Mouse (Mus musculus) limb, embryonic 10.5 days (tissue): Measurements from ENCODE around the gene Qtrt1. TPM values are rescaled to one million over a fixed set of nuclear protein-coding genes. Genes with fewer than 3 reads are reported as not detected.

Experiments
- DNase-seq: peaks from one replicate; pipeline ENCODE4 v3.0.0-alpha.2; 2017; ENCODE audit warnings: low spot score
- H3K27ac ChIP-seq: fragments of 300-500 bp; sonication (generic); 2 replicates; pipeline ENCODE4 v1.5.1; 2016; ENCODE audit warnings: mild to moderate bottlenecking
- H3K27me3 ChIP-seq: fragments of 300-500 bp; sonication (generic); 2 replicates; pipeline ENCODE4 v1.6.1; 2016; ENCODE audit warnings: low read depth, mild to moderate bottlenecking; ENCODE audit not compliant: poor library complexity, severe bottlenecking
- H3K36me3 ChIP-seq: fragments of 300-500 bp; sonication (generic); 2 replicates; pipeline ENCODE4 v1.6.1; 2016; ENCODE audit warnings: mild to moderate bottlenecking, moderate library complexity
- H3K4me1 ChIP-seq: fragments of 300-500 bp; sonication (generic); 2 replicates; pipeline ENCODE4 v1.6.1; 2016
- H3K4me3 ChIP-seq: fragments of 300-500 bp; sonication (generic); 2 replicates; pipeline ENCODE4 v1.5.1; 2016; ENCODE audit warnings: mild to moderate bottlenecking, moderate library complexity
- H3K9me3 ChIP-seq: fragments of 300-500 bp; sonication (generic); replicated peaks from 2 replicates; pipeline ENCODE4 v1.6.1; 2016; ENCODE audit warnings: mild to moderate bottlenecking
- WGBS: fragments of 180-500 bp; shearing (Covaris S2); methylation state at CpG from one replicate; pipeline ENCODE4 v1.1.7; 2016; 5-methylcytosine and 5-hydroxymethylcytosine counted together
- polyA plus RNA-seq: library from polyadenylated mRNA; unstranded; fragments of >200 nt; fragmentation: Nextera tagmentation; extraction: Ambion mirVana; gene quantifications from 2 replicates; pipeline ENCODE4 v1.2.1, GENCODE M21; 2016

The Qtrt1 gene
- polyA plus RNA-seq, 1 experiment from 2014 or later, result 66.2 TPM

GRCm38 (mm10) chr9:21397170-21397569 is 14.5 kb upstream of the Qtrt1 start:
- no peak overlapping the region for H3K27ac ChIP-seq
- H3K4me3 ChIP-seq, result no peak overlapping the region
- no peak for DNase-seq
- H3K9me3 ChIP-seq, result no peaks in the 10 kb centered on the region
- H3K36me3 ChIP-seq, result peaks cover 100% of the 10 kb centered on the region
- H3K27me3 ChIP-seq, result no peaks in the 10 kb centered on the region
- 98% methylated on average over 3 of the region's 3 CpGs for WGBS
- H3K4me1 ChIP-seq, result no peaks in the 10 kb centered on the region

- Histone ChIP-seq H3K36me3 (peaks cover 100% of the 10 kb centered on the region), H3K27ac (no peak overlapping the region), H3K4me3 (no peak overlapping the region), H3K9me3 (no peaks in the 10 kb centered on the region), H3K27me3 (no peaks in the 10 kb centered on the region), H3K4me1 (no peaks in the 10 kb centered on the region)
- DNase-seq, result no peak
- 98% methylated on average over 9 of the region's 9 CpGs for WGBS
Observed at GRCm38 (mm10) chr9:21401042-21401441, 10.6 kb upstream of the Qtrt1 start.

- no peak overlapping the region for H3K27ac ChIP-seq
- 85% methylated on average over 11 of the region's 11 CpGs for WGBS
- H3K9me3 ChIP-seq, result no peaks in the 10 kb centered on the region
- no peaks in the 10 kb centered on the region for H3K4me1 ChIP-seq
- H3K36me3 ChIP-seq, result peaks cover 94% of the 10 kb centered on the region
- H3K27me3 ChIP-seq, result no peaks in the 10 kb centered on the region
- no peak for DNase-seq
- no peak overlapping the region for H3K4me3 ChIP-seq
Observed at GRCm38 (mm10) chr9:21402764-21403253, 8.8 kb upstream of the Qtrt1 start.

- Histone ChIP-seq H3K27me3 (no peaks in the 10 kb centered on the region), H3K36me3 (peaks cover 87% of the 10 kb centered on the region), H3K4me3 (no peak overlapping the region), H3K27ac (no peak overlapping the region), H3K4me1 (no peaks in the 10 kb centered on the region), H3K9me3 (no peaks in the 10 kb centered on the region)
- 97% methylated on average over 5 of the region's 5 CpGs for WGBS
- DNase-seq, result no peak
Observed at GRCm38 (mm10) chr9:21403745-21404144, 7.9 kb upstream of the Qtrt1 start.

GRCm38 (mm10) chr9:21405525-21405924 is 6.1 kb upstream of the Qtrt1 start:
- no peak overlapping the region for H3K27ac ChIP-seq
- peaks cover 69% of the 10 kb centered on the region for H3K36me3 ChIP-seq
- WGBS, result 70% methylated on average over 4 of the region's 4 CpGs
- no peaks in the 10 kb centered on the region for H3K27me3 ChIP-seq
- H3K9me3 ChIP-seq, result no peaks in the 10 kb centered on the region
- DNase-seq, result no peak
- no peak overlapping the region for H3K4me3 ChIP-seq
- H3K4me1 ChIP-seq, result no peaks in the 10 kb centered on the region

GRCm38 (mm10) chr9:21407951-21408350 is 3.7 kb upstream of the Qtrt1 start:
- H3K4me1 ChIP-seq, result peaks cover 11% of the 10 kb centered on the region
- H3K36me3 ChIP-seq, result peaks cover 45% of the 10 kb centered on the region
- H3K4me3 ChIP-seq, result no peak overlapping the region
- no peak overlapping the region for H3K27ac ChIP-seq
- H3K9me3 ChIP-seq, result no peaks in the 10 kb centered on the region
- H3K27me3 ChIP-seq, result no peaks in the 10 kb centered on the region
- DNase-seq, result no peak
- WGBS, result 27% methylated on average over 4 of the region's 4 CpGs

- Histone ChIP-seq H3K27ac (no peak overlapping the region), H3K9me3 (no peaks in the 10 kb centered on the region), H3K4me3 (no peak overlapping the region), H3K27me3 (no peaks in the 10 kb centered on the region), H3K36me3 (peaks cover 39% of the 10 kb centered on the region), H3K4me1 (peaks cover 11% of the 10 kb centered on the region)
- 77% methylated on average over 7 of the region's 7 CpGs for WGBS
- no peak for DNase-seq
Observed at GRCm38 (mm10) chr9:21408624-21409023, 3.0 kb upstream of the Qtrt1 start.

GRCm38 (mm10) chr9:21409592-21410317 is 1.9 kb upstream of the Qtrt1 start:
- WGBS, result 33% methylated on average over 9 of the region's 9 CpGs
- H3K36me3 ChIP-seq, result peaks cover 39% of the 10 kb centered on the region
- H3K4me3 ChIP-seq, result no peak overlapping the region
- H3K27ac ChIP-seq, result no peak overlapping the region
- no peaks in the 10 kb centered on the region for H3K27me3 ChIP-seq
- H3K4me1 ChIP-seq, result peaks cover 11% of the 10 kb centered on the region
- DNase-seq, result peak; percentile 87
- H3K9me3 ChIP-seq, result no peaks in the 10 kb centered on the region

- Histone ChIP-seq H3K4me3 (no peak overlapping the region), H3K4me1 (no peaks in the 10 kb centered on the region), H3K27ac (no peak overlapping the region), H3K27me3 (no peaks in the 10 kb centered on the region), H3K36me3 (peaks cover 83% of the 10 kb centered on the region), H3K9me3 (no peaks in the 10 kb centered on the region)
- no peak for DNase-seq
- WGBS, result 100% methylated on average over 2 of the region's 2 CpGs
Observed at GRCm38 (mm10) chr9:21417866-21418265, 6.2 kb downstream of the Qtrt1 start.

- no peaks in the 10 kb centered on the region for H3K4me1 ChIP-seq
- H3K27ac ChIP-seq, result no peak overlapping the region
- H3K36me3 ChIP-seq, result peaks cover 72% of the 10 kb centered on the region
- H3K9me3 ChIP-seq, result no peaks in the 10 kb centered on the region
- 96% methylated on average over 2 of the region's 2 CpGs for WGBS
- no peak for DNase-seq
- H3K4me3 ChIP-seq, result no peak overlapping the region
- H3K27me3 ChIP-seq, result no peaks in the 10 kb centered on the region
Observed at GRCm38 (mm10) chr9:21419646-21420045, 8.0 kb downstream of the Qtrt1 start.

- Histone ChIP-seq H3K4me3 (peak within 1 kb of the TSS; percentile 84), H3K27me3 (no peaks in the 10 kb centered on the region), H3K4me1 (peaks cover 19% of the 10 kb centered on the region), H3K9me3 (no peaks in the 10 kb centered on the region), H3K36me3 (peaks cover 25% of the 10 kb centered on the region), H3K27ac (peak within 1 kb of the TSS; percentile 83)
- peak; percentile 94 for DNase-seq
- under 1% methylated on average over 82 of the region's 82 CpGs for WGBS
Observed at GRCm38 (mm10) chr9:21424631-21425555, 13.3 kb downstream of the Qtrt1 start, which contains the start of gene Dnm2. TSS of gene Dnm2 (plus strand) at chr9:21424908.

GRCm38 (mm10) chr9:21425556-21425945 is 13.9 kb downstream of the Qtrt1 start:
- Histone ChIP-seq H3K27ac (peak overlapping the region; percentile 83), H3K4me3 (peak overlapping the region; percentile 84), H3K36me3 (peaks cover 19% of the 10 kb centered on the region), H3K4me1 (peaks cover 20% of the 10 kb centered on the region), H3K9me3 (no peaks in the 10 kb centered on the region), H3K27me3 (no peaks in the 10 kb centered on the region)
- 13% methylated on average over 6 of the region's 6 CpGs for whole genome bisulfite sequencing
- DNase-seq, result no peak

- 18% methylated on average over 1 of the region's 1 CpGs for WGBS
- DNase-seq, result no peak
- peak overlapping the region; percentile 84 for H3K4me3 ChIP-seq
Observed at GRCm38 (mm10) chr9:21426013-21426412, 14.4 kb downstream of the Qtrt1 start.

More at GRCm38 (mm10) chr9:21426013-21426412, 14.4 kb downstream of the Qtrt1 start:
- Histone ChIP-seq H3K36me3 (peaks cover 14% of the 10 kb centered on the region), H3K27me3 (no peaks in the 10 kb centered on the region), H3K4me1 (peaks cover 25% of the 10 kb centered on the region), H3K27ac (peak overlapping the region; percentile 83; the same call in 1 of the 2 replicates), H3K9me3 (no peaks in the 10 kb centered on the region)
